Mouse (Mus musculus): ENCODE data around the gene Caly. TPM values are rescaled to one million over a fixed set of nuclear protein-coding genes. Genes with fewer than 3 reads are reported as not detected.

Caly gene
- polyA plus RNA-seq, 1 experiment from 2014 or later = 365 TPM

DNA sequence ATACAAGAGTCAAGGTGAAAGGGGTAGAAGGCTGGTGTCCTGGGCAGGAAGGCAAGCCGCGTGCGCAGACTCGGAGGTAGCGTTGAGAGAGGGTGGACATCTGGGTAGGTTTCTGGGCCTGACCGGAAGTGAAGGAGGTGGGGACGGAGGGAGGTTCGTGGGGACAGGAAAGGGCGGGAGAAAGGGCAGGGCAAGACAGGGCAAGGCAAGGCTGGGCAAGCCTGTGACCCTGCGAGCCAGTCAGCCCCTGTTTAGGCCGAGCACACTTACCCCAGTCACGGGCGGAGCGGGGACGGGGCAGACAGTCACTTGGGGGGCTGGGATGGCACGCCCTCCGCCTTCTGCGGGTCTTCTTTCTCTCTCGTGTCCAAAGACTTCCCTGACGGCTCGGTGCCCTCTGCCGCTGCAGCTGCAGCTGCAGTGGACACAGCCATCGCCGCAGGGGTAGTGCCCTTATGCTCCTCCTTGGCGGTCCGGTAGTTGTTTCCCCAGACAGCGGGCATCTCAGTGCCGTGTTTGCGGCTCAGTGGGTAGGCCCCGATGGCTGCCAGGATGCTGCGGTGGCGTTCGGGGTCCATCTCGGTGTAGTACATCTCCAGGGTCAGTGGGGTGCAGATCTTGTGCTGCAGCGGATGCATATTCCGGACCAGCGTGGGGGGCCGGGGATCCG, 12.2 kb downstream of the Caly start:
- Histone ChIP-seq H3K9ac (replicated peaks; ENCODE audit: low read depth, low read length) (no peak overlapping the region), H3K4me1 (ENCODE audit: control insufficient read depth, insufficient read depth, low read length) (no peaks in the 10 kb centered on the region), H3K9me3 (ENCODE audit: control insufficient read depth, low read length) (no peaks in the 10 kb centered on the region), H3K36me3 (ENCODE audit: control insufficient read depth, insufficient read depth, low read length) (no peaks in the 10 kb centered on the region; the same call in 1 of the 2 replicates), H3K4me3 (ENCODE audit: low read depth, low read length) (0 out of 2 replicates have a peak overlapping the region, but pooled peaks have one; percentile 0), H3K27ac (ENCODE audit: low read depth, low read length) (no peak overlapping the region), H3K27me3 (ENCODE audit: control insufficient read depth, insufficient read depth, low read length) (no peaks in the 10 kb centered on the region), H3K4me2 (ENCODE audit: low read depth, low read length) (peak overlapping the region; percentile 2; the same call in 1 of the 2 replicates)
- 36% methylated on average over 33 of the region's 39 CpGs for WGBS
- no peak for ATAC-seq (ENCODE audit: low read depth)

GRCm38 (mm10) chr7:140067397-140067796, 15.0 kb downstream of the Caly start:
- no peak for ATAC-seq (ENCODE audit: low read depth)
- WGBS = 75% methylated on average over 6 of the region's 6 CpGs
- Histone ChIP-seq H3K9ac (replicated peaks; ENCODE audit: low read depth, low read length) (no peak overlapping the region), H3K27ac (ENCODE audit: low read depth, low read length) (no peak overlapping the region), H3K27me3 (ENCODE audit: control insufficient read depth, insufficient read depth, low read length) (no peaks in the 10 kb centered on the region), H3K4me3 (ENCODE audit: low read depth, low read length) (no peak overlapping the region), H3K36me3 (ENCODE audit: control insufficient read depth, insufficient read depth, low read length) (no peaks in the 10 kb centered on the region; the same call in 1 of the 2 replicates), H3K4me1 (ENCODE audit: control insufficient read depth, insufficient read depth, low read length) (no peaks in the 10 kb centered on the region), H3K4me2 (ENCODE audit: low read depth, low read length) (no peak overlapping the region), H3K9me3 (ENCODE audit: control insufficient read depth, low read length) (no peaks in the 10 kb centered on the region)

DNA sequence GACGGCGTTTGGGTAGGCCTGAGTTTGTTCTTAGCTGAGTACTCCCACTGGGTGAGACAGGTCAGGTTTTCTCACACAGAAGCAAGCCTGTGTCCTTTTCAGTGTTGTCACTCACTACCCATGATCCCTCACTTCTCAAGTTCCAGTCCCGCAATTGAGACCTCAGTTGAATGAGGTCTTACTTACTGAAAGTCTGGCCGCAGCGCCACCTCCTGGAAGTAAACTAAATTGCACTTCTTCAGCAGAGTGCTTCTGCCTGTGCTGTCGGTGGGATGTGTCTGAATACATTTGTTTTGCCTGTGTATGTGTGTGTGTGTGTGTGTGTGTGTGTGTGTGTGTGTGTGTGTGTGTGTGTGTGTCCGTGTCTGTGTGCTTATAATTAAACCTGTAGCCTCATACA, 19.3 kb downstream of the Caly start:
- WGBS = 18% methylated on average over 7 of the region's 7 CpGs
- peaks cover 18% of the 10 kb centered on the region; the same call in 1 of the 2 replicates for H3K4me1 ChIP-seq (ENCODE audit: control insufficient read depth, insufficient read depth, low read length)
- H3K27me3 ChIP-seq (ENCODE audit: control insufficient read depth, insufficient read depth, low read length) = no peaks in the 10 kb centered on the region
- H3K4me3 ChIP-seq (ENCODE audit: low read depth, low read length) = no peak overlapping the region
- no peak overlapping the region for H3K27ac ChIP-seq (ENCODE audit: low read depth, low read length)
- no peak overlapping the region for H3K9ac ChIP-seq (replicated peaks; ENCODE audit: low read depth, low read length)
- H3K36me3 ChIP-seq (ENCODE audit: control insufficient read depth, insufficient read depth, low read length) = no peaks in the 10 kb centered on the region
- H3K9me3 ChIP-seq (ENCODE audit: control insufficient read depth, low read length) = no peaks in the 10 kb centered on the region
- H3K4me2 ChIP-seq (ENCODE audit: low read depth, low read length) = no peak overlapping the region
- ATAC-seq (ENCODE audit: low read depth) = no peak

DNA sequence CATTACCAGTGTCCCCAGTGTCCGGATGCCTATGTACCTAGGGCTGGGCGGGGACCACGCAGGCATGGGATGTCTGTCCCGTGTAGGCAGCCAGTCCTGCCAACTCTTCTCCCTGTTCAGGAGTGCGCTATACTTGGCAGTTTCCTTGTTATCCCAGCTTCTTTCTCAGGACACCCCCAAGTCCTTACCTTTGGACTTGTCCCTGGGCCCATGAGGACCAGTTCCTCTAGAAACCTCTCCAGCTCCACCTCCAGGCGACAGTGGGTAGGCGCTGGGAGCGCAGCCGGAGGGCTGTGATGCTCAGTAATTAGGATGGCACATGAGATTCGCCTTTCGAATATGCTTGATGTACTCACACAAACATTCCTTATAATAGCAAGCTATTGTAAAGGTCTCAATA, 20.0 kb downstream of the Caly start:
- Histone ChIP-seq H3K4me2 (ENCODE audit: low read depth, low read length) (no peak overlapping the region), H3K9me3 (ENCODE audit: control insufficient read depth, low read length) (no peaks in the 10 kb centered on the region), H3K4me1 (ENCODE audit: control insufficient read depth, insufficient read depth, low read length) (peaks cover 19% of the 10 kb centered on the region; the same call in 1 of the 2 replicates), H3K4me3 (ENCODE audit: low read depth, low read length) (no peak overlapping the region), H3K36me3 (ENCODE audit: control insufficient read depth, insufficient read depth, low read length) (no peaks in the 10 kb centered on the region), H3K27ac (ENCODE audit: low read depth, low read length) (no peak overlapping the region), H3K9ac (replicated peaks; ENCODE audit: low read depth, low read length) (no peak overlapping the region), H3K27me3 (ENCODE audit: control insufficient read depth, insufficient read depth, low read length) (no peaks in the 10 kb centered on the region)
- WGBS = 7% methylated on average over 11 of the region's 11 CpGs
- ATAC-seq (ENCODE audit: low read depth) = no peak

DNA sequence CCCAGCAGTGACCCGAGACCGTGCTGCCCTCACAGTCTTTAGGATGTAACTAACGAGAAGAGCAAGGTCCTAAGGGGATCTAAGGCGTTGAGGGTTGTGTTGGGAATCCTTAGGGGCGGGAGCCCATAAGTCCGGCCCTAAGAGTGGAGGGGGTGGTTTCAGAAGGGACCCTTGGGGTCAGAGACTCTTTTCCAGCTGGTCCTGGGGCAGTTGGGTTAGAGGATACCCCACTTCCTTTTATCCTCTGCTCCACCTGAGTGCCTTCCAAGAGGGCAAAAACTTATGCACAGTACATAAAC, 20.6 kb downstream of the Caly start:
- Histone ChIP-seq H3K4me3 (ENCODE audit: low read depth, low read length) (peak overlapping the region; percentile 26), H3K9me3 (ENCODE audit: control insufficient read depth, low read length) (no peaks in the 10 kb centered on the region), H3K4me2 (ENCODE audit: low read depth, low read length) (peak overlapping the region; percentile 56), H3K4me1 (ENCODE audit: control insufficient read depth, insufficient read depth, low read length) (peaks cover 20% of the 10 kb centered on the region; the same call in 1 of the 2 replicates), H3K36me3 (ENCODE audit: control insufficient read depth, insufficient read depth, low read length) (no peaks in the 10 kb centered on the region), H3K27ac (ENCODE audit: low read depth, low read length) (no peak overlapping the region), H3K9ac (replicated peaks; ENCODE audit: low read depth, low read length) (no peak overlapping the region), H3K27me3 (ENCODE audit: control insufficient read depth, insufficient read depth, low read length) (no peaks in the 10 kb centered on the region)
- WGBS = 3% methylated on average over 6 of the region's 6 CpGs
- no peak for ATAC-seq (ENCODE audit: low read depth)

- H3K4me1 ChIP-seq (ENCODE audit: control insufficient read depth, insufficient read depth, low read length) = peaks cover 20% of the 10 kb centered on the region; the same call in 1 of the 2 replicates
- 0 out of 2 replicates have a peak overlapping the region, but pooled peaks have one; percentile 24 for H3K27ac ChIP-seq (ENCODE audit: low read depth, low read length)
- peak overlapping the region; percentile 26 for H3K4me3 ChIP-seq (ENCODE audit: low read depth, low read length)
- peak overlapping the region; percentile 41 for H3K9ac ChIP-seq (replicated peaks; ENCODE audit: low read depth, low read length)
- H3K4me2 ChIP-seq (ENCODE audit: low read depth, low read length) = peak overlapping the region; percentile 56
- WGBS = under 1% methylated on average over 47 of the region's 47 CpGs
- no peaks in the 10 kb centered on the region for H3K9me3 ChIP-seq (ENCODE audit: control insufficient read depth, low read length)
- no peaks in the 10 kb centered on the region for H3K36me3 ChIP-seq (ENCODE audit: control insufficient read depth, insufficient read depth, low read length)
- peak; percentile 49 for ATAC-seq (ENCODE audit: low read depth)
- no peaks in the 10 kb centered on the region for H3K27me3 ChIP-seq (ENCODE audit: control insufficient read depth, insufficient read depth, low read length)
Measured at GRCm38 (mm10) chr7:140060936-140061831, 21.2 kb downstream of the Caly start.

GRCm38 (mm10) chr7:140059601-140060000, 22.7 kb downstream of the Caly start:
- H3K36me3 ChIP-seq (ENCODE audit: control insufficient read depth, insufficient read depth, low read length) = no peaks in the 10 kb centered on the region
- no peak overlapping the region for H3K4me3 ChIP-seq (ENCODE audit: low read depth, low read length)
- no peak for ATAC-seq (ENCODE audit: low read depth)
- no peak overlapping the region for H3K4me2 ChIP-seq (ENCODE audit: low read depth, low read length)
- H3K9ac ChIP-seq (replicated peaks; ENCODE audit: low read depth, low read length) = no peak overlapping the region
- H3K27me3 ChIP-seq (ENCODE audit: control insufficient read depth, insufficient read depth, low read length) = no peaks in the 10 kb centered on the region
- peaks cover 20% of the 10 kb centered on the region; the same call in 1 of the 2 replicates for H3K4me1 ChIP-seq (ENCODE audit: control insufficient read depth, insufficient read depth, low read length)
- WGBS = 33% methylated on average over 4 of the region's 4 CpGs
- H3K27ac ChIP-seq (ENCODE audit: low read depth, low read length) = no peak overlapping the region
- H3K9me3 ChIP-seq (ENCODE audit: control insufficient read depth, low read length) = no peaks in the 10 kb centered on the region

- Histone ChIP-seq H3K36me3 (ENCODE audit: control insufficient read depth, insufficient read depth, low read length) (no peaks in the 10 kb centered on the region), H3K4me1 (ENCODE audit: control insufficient read depth, insufficient read depth, low read length) (peaks cover 20% of the 10 kb centered on the region; the same call in 1 of the 2 replicates)
Measured at GRCm38 (mm10) chr7:140058528-140058927, 23.8 kb downstream of the Caly start.

More at GRCm38 (mm10) chr7:140058528-140058927, 23.8 kb downstream of the Caly start:
- peak overlapping the region; percentile 81 for H3K9ac ChIP-seq (replicated peaks; ENCODE audit: low read depth, low read length)
- H3K4me2 ChIP-seq (ENCODE audit: low read depth, low read length) = peak overlapping the region; percentile 72
- peak overlapping the region; percentile 91 for H3K27ac ChIP-seq (ENCODE audit: low read depth, low read length)
- H3K4me3 ChIP-seq (ENCODE audit: low read depth, low read length) = peak overlapping the region; percentile 51
- no peaks in the 10 kb centered on the region for H3K9me3 ChIP-seq (ENCODE audit: control insufficient read depth, low read length)
- ATAC-seq (ENCODE audit: low read depth) = no peak
- no peaks in the 10 kb centered on the region for H3K27me3 ChIP-seq (ENCODE audit: control insufficient read depth, insufficient read depth, low read length)
- 8% methylated on average over 7 of the region's 7 CpGs for WGBS

All from neural tube, embryonic 14.5 days (tissue).